Mouse (Mus musculus): ENCODE measurements around the gene Dck. TPM values are rescaled to one million over a fixed set of nuclear protein-coding genes. Genes with fewer than 3 reads are reported as not detected.

The Dck gene
- polyA plus RNA-seq, 1 experiment from 2014 or later, result 58.9 TPM

DNA sequence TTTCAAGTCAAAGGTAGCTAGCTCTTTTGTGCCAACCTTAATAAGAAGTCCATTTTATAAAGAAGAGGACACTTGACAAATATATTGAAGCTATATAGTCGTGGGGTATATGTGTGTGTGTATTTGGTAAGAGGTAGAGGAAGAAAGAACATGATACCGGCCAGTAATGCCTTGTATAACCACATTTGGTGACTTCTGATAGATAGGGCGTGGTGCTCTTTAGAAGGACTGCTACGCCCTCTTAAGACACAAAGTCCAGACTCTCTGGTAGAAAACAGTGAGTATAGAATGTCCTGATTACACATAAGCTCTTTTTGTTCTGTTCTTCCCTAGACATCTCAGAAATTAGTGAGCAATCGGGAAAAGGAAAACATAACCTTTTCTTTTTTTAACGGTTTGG lies 3.4 kb downstream of the Dck start:
- ATAC-seq (ENCODE audit: low FRiP score, low TSS enrichment), result no peak
- H3K4me2 ChIP-seq (replicated peaks; ENCODE audit: low read depth, low read length), result no peak overlapping the region
- no peak overlapping the region for H3K4me3 ChIP-seq (ENCODE audit: low read length)
- H3K9me3 ChIP-seq (ENCODE audit: control insufficient read depth, low read length), result no peaks in the 10 kb centered on the region
- WGBS, result 93% methylated on average over 6 of the region's 6 CpGs
- no peak overlapping the region for H3K9ac ChIP-seq (ENCODE audit: low read depth, low read length)
- H3K27me3 ChIP-seq (ENCODE audit: control insufficient read depth, insufficient read depth, low read length), result no peaks in the 10 kb centered on the region
- H3K36me3 ChIP-seq (ENCODE audit: control insufficient read depth, insufficient read depth, low read length), result peaks cover 22% of the 10 kb centered on the region
- peaks cover 16% of the 10 kb centered on the region for H3K4me1 ChIP-seq (ENCODE audit: control insufficient read depth, insufficient read depth, low read length)
- H3K27ac ChIP-seq (ENCODE audit: low read depth, low read length), result no peak overlapping the region

GRCm38 (mm10) chr5:88782072-88782765 lies 17.4 kb downstream of the Dck start:
- no peak overlapping the region for H3K4me3 ChIP-seq (ENCODE audit: low read length)
- peaks cover 47% of the 10 kb centered on the region for H3K36me3 ChIP-seq (ENCODE audit: control insufficient read depth, insufficient read depth, low read length)
- H3K9me3 ChIP-seq (ENCODE audit: control insufficient read depth, low read length), result no peaks in the 10 kb centered on the region
- no peak overlapping the region for H3K27ac ChIP-seq (ENCODE audit: low read depth, low read length)
- 80% methylated on average over 7 of the region's 7 CpGs for WGBS
- no peak for ATAC-seq (ENCODE audit: low FRiP score, low TSS enrichment)
- H3K9ac ChIP-seq (ENCODE audit: low read depth, low read length), result no peak overlapping the region
- H3K4me1 ChIP-seq (ENCODE audit: control insufficient read depth, insufficient read depth, low read length), result no peaks in the 10 kb centered on the region
- no peak overlapping the region for H3K4me2 ChIP-seq (replicated peaks; ENCODE audit: low read depth, low read length)
- H3K27me3 ChIP-seq (ENCODE audit: control insufficient read depth, insufficient read depth, low read length), result no peaks in the 10 kb centered on the region

DNA sequence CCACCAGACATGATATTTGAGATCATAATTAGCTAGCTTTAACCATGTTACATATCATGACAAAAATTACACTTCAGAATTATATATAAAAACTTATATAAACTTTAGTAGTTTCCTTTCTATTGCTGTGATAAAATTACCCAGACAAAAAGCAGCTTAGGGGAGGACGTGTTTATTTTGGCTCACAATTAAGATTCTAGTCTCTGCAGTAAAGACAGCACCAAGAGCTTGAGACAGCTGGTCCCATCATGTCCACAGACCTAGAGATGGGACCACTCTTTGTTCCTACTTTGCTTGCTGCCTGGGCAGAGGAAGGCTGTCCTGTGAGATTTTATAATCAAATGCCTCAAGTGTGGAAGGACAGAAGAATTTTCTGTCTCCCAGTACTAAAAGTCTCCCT lies 20.3 kb downstream of the Dck start:
- no peak for ATAC-seq (ENCODE audit: low FRiP score, low TSS enrichment)
- Histone ChIP-seq H3K36me3 (ENCODE audit: control insufficient read depth, insufficient read depth, low read length) (peaks cover 28% of the 10 kb centered on the region), H3K4me1 (ENCODE audit: control insufficient read depth, insufficient read depth, low read length) (no peaks in the 10 kb centered on the region), H3K9ac (ENCODE audit: low read depth, low read length) (no peak overlapping the region), H3K27ac (ENCODE audit: low read depth, low read length) (no peak overlapping the region), H3K4me2 (replicated peaks; ENCODE audit: low read depth, low read length) (no peak overlapping the region), H3K4me3 (ENCODE audit: low read length) (no peak overlapping the region), H3K9me3 (ENCODE audit: control insufficient read depth, low read length) (no peaks in the 10 kb centered on the region), H3K27me3 (ENCODE audit: control insufficient read depth, insufficient read depth, low read length) (no peaks in the 10 kb centered on the region)
- WGBS, result 79% methylated on average over 1 of the region's 1 CpGs

GRCm38 (mm10) chr5:88790675-88791074 lies 25.9 kb downstream of the Dck start:
- H3K4me3 ChIP-seq (ENCODE audit: low read length), result no peak overlapping the region
- ATAC-seq (ENCODE audit: low FRiP score, low TSS enrichment), result no peak
- 45% methylated on average over 9 of the region's 9 CpGs for WGBS
- H3K4me2 ChIP-seq (replicated peaks; ENCODE audit: low read depth, low read length), result no peak overlapping the region
- H3K27me3 ChIP-seq (ENCODE audit: control insufficient read depth, insufficient read depth, low read length), result no peaks in the 10 kb centered on the region
- H3K9me3 ChIP-seq (ENCODE audit: control insufficient read depth, low read length), result no peaks in the 10 kb centered on the region
- H3K36me3 ChIP-seq (ENCODE audit: control insufficient read depth, insufficient read depth, low read length), result no peaks in the 10 kb centered on the region
- H3K9ac ChIP-seq (ENCODE audit: low read depth, low read length), result no peak overlapping the region
- no peak overlapping the region for H3K27ac ChIP-seq (ENCODE audit: low read depth, low read length)
- H3K4me1 ChIP-seq (ENCODE audit: control insufficient read depth, insufficient read depth, low read length), result no peaks in the 10 kb centered on the region

GRCm38 (mm10) chr5:88791256-88792245 lies 26.8 kb downstream of the Dck start:
- Histone ChIP-seq H3K27me3 (ENCODE audit: control insufficient read depth, insufficient read depth, low read length) (no peaks in the 10 kb centered on the region), H3K9ac (ENCODE audit: low read depth, low read length) (no peak overlapping the region)

GRCm38 (mm10) chr5:88793676-88794075 lies 28.9 kb downstream of the Dck start:
- H3K4me3 ChIP-seq (ENCODE audit: low read length), result no peak overlapping the region
- no peak overlapping the region for H3K27ac ChIP-seq (ENCODE audit: low read depth, low read length)
- H3K36me3 ChIP-seq (ENCODE audit: control insufficient read depth, insufficient read depth, low read length), result no peaks in the 10 kb centered on the region
- H3K4me2 ChIP-seq (replicated peaks; ENCODE audit: low read depth, low read length), result no peak overlapping the region
- no peak for ATAC-seq (ENCODE audit: low FRiP score, low TSS enrichment)
- no peaks in the 10 kb centered on the region for H3K27me3 ChIP-seq (ENCODE audit: control insufficient read depth, insufficient read depth, low read length)
- no peaks in the 10 kb centered on the region for H3K9me3 ChIP-seq (ENCODE audit: control insufficient read depth, low read length)
- H3K9ac ChIP-seq (ENCODE audit: low read depth, low read length), result no peak overlapping the region
- H3K4me1 ChIP-seq (ENCODE audit: control insufficient read depth, insufficient read depth, low read length), result peaks cover 11% of the 10 kb centered on the region
- 90% methylated on average over 3 of the region's 3 CpGs for WGBS

More at GRCm38 (mm10) chr5:88791256-88792245, 26.8 kb downstream of the Dck start:
- Histone ChIP-seq H3K4me3 (ENCODE audit: low read length) (no peak overlapping the region), H3K4me1 (ENCODE audit: control insufficient read depth, insufficient read depth, low read length) (peaks cover 7% of the 10 kb centered on the region), H3K4me2 (replicated peaks; ENCODE audit: low read depth, low read length) (no peak overlapping the region), H3K27ac (ENCODE audit: low read depth, low read length) (no peak overlapping the region), H3K36me3 (ENCODE audit: control insufficient read depth, insufficient read depth, low read length) (no peaks in the 10 kb centered on the region), H3K9me3 (ENCODE audit: control insufficient read depth, low read length) (no peaks in the 10 kb centered on the region)
- 42% methylated on average over 10 of the region's 10 CpGs for WGBS
- peak; percentile 50 for ATAC-seq (ENCODE audit: low FRiP score, low TSS enrichment)

DNA sequence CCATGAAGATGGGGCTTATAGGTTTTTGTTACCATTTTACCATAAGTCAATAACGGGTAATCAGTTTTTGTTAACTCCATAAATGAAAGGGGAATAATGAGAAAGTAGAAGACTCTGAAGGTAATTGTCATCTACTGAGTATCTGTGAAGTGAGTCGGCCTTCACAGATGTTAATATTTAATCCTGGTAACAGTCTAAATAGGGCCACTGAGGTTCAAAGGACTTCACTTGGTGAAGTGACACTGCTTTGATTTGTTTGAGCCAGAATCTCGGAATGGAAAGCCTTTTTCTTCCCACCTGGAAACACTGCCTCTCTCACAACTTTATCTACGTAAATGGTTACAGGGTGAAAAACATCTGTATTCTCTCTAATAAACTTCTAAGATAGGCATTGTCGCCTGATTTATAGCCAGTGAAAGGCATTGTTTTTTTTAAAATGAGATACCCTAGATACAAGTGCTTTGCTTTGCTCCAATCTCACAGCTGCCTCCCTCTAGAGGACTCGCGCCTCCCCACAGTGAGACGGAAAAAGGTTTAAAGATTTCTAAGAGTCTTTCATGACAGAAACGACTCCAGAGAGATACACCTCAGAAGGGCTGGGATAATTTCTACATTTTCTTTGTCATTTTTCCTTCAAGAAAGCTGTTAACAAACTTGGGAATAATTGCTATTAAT lies 31.3 kb downstream of the Dck start:
- H3K4me3 ChIP-seq (ENCODE audit: low read length), result no peak overlapping the region
- H3K4me1 ChIP-seq (ENCODE audit: control insufficient read depth, insufficient read depth, low read length), result peaks cover 11% of the 10 kb centered on the region
- H3K4me2 ChIP-seq (replicated peaks; ENCODE audit: low read depth, low read length), result peak overlapping the region; percentile 22
- H3K27me3 ChIP-seq (ENCODE audit: control insufficient read depth, insufficient read depth, low read length), result no peaks in the 10 kb centered on the region
- H3K9me3 ChIP-seq (ENCODE audit: control insufficient read depth, low read length), result no peaks in the 10 kb centered on the region
- peak; percentile 75 for ATAC-seq (ENCODE audit: low FRiP score, low TSS enrichment)
- no peak overlapping the region for H3K9ac ChIP-seq (ENCODE audit: low read depth, low read length)
- WGBS, result 30% methylated on average over 9 of the region's 9 CpGs
- peak overlapping the region; percentile 43; the same call in 1 of the 2 replicates for H3K27ac ChIP-seq (ENCODE audit: low read depth, low read length)
- no peaks in the 10 kb centered on the region for H3K36me3 ChIP-seq (ENCODE audit: control insufficient read depth, insufficient read depth, low read length)

GRCm38 (mm10) chr5:88796588-88796987 lies 31.8 kb downstream of the Dck start:
- H3K27me3 ChIP-seq (ENCODE audit: control insufficient read depth, insufficient read depth, low read length), result no peaks in the 10 kb centered on the region
- ATAC-seq (ENCODE audit: low FRiP score, low TSS enrichment), result peak; percentile 72
- 23% methylated on average over 11 of the region's 11 CpGs for WGBS
- H3K9ac ChIP-seq (ENCODE audit: low read depth, low read length), result no peak overlapping the region
- H3K4me1 ChIP-seq (ENCODE audit: control insufficient read depth, insufficient read depth, low read length), result peaks cover 11% of the 10 kb centered on the region
- H3K27ac ChIP-seq (ENCODE audit: low read depth, low read length), result peak overlapping the region; percentile 43; the same call in 1 of the 2 replicates
- H3K9me3 ChIP-seq (ENCODE audit: control insufficient read depth, low read length), result no peaks in the 10 kb centered on the region
- peak overlapping the region; percentile 22 for H3K4me2 ChIP-seq (replicated peaks; ENCODE audit: low read depth, low read length)
- no peak overlapping the region for H3K4me3 ChIP-seq (ENCODE audit: low read length)
- H3K36me3 ChIP-seq (ENCODE audit: control insufficient read depth, insufficient read depth, low read length), result no peaks in the 10 kb centered on the region
